Mouse (Mus musculus): ENCODE measurements around the gene Fancc. TPM values are rescaled to one million over a fixed set of nuclear protein-coding genes. Genes with fewer than 3 reads are reported as not detected.

The Fancc gene
- polyA plus RNA-seq, 1 experiment from 2014 or later, result 16.6 TPM

DNA sequence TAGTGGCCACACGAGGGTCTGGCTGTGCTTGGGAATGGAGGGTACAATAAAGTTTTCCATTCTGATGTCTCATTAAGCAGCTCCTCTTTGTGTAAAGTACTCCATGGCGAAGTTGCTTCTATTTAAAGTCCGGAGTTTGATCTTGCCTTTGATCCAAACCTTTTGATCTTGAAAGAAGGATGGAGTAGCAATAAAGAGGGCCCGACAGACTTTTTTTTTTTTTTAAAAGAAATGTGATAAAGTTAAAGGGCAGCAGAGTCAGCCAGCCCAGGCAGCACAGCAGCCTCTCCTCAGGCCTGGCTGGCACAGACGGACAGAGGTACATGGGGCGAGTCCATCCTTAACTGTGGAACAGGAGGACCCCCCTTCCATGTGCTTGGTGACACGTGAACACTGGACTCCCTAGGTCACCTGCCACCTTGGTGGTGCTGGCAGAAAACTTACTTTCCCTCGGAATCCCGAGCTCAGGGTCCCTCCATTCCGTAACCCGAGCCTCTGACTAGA is 257.7 kb downstream of the Fancc start:
- 3% methylated on average over 11 of the region's 11 CpGs for WGBS
- Histone ChIP-seq H3K4me1 (ENCODE audit: control insufficient read depth, insufficient read depth, low read length) (peaks cover 33% of the 10 kb centered on the region), H3K4me2 (ENCODE audit: low read depth, low read length) (peak overlapping the region; percentile 85), H3K27ac (ENCODE audit: low read length) (peak overlapping the region; percentile 99), H3K9me3 (replicated peaks; ENCODE audit: control insufficient read depth, low read length) (no peaks in the 10 kb centered on the region), H3K27me3 (ENCODE audit: control insufficient read depth, insufficient read depth, low read length) (no peaks in the 10 kb centered on the region), H3K36me3 (ENCODE audit: control insufficient read depth, insufficient read depth) (no peaks in the 10 kb centered on the region), H3K9ac (ENCODE audit: low read length) (peak overlapping the region; percentile 98), H3K4me3 (ENCODE audit: low read length) (peak overlapping the region; percentile 97)
- peak; percentile 21 for ATAC-seq (replicated peaks; ENCODE audit: extremely low read depth, insufficient read depth, low FRiP score)

DNA sequence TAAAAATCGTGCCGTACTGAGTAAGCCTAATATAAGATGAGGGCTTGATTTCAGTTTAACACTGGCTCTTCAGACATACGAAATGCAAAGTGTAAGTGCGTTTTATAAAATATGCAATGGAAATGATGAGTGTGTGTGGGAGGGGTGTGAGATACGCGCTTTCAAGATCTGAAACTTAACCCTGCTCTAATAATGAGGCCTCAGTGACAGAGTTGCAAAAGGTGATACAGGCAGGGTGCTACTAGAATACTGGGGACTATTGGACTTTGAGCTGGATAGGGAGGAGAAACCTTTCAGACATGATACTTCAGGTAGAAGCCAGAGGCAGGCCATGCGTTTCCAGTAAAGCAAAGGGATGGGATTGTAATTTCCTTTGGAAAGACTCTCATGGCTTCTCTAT is 259.0 kb downstream of the Fancc start:
- Histone ChIP-seq H3K4me2 (ENCODE audit: low read depth, low read length) (no peak overlapping the region), H3K4me3 (ENCODE audit: low read length) (no peak overlapping the region), H3K27me3 (ENCODE audit: control insufficient read depth, insufficient read depth, low read length) (no peaks in the 10 kb centered on the region), H3K4me1 (ENCODE audit: control insufficient read depth, insufficient read depth, low read length) (peaks cover 24% of the 10 kb centered on the region), H3K9me3 (replicated peaks; ENCODE audit: control insufficient read depth, low read length) (no peaks in the 10 kb centered on the region), H3K9ac (ENCODE audit: low read length) (no peak overlapping the region), H3K27ac (ENCODE audit: low read length) (no peak overlapping the region; the same call in 1 of the 2 replicates), H3K36me3 (ENCODE audit: control insufficient read depth, insufficient read depth) (no peaks in the 10 kb centered on the region)
- 89% methylated on average over 7 of the region's 7 CpGs for WGBS
- no peak for ATAC-seq (replicated peaks; ENCODE audit: extremely low read depth, insufficient read depth, low FRiP score)

DNA sequence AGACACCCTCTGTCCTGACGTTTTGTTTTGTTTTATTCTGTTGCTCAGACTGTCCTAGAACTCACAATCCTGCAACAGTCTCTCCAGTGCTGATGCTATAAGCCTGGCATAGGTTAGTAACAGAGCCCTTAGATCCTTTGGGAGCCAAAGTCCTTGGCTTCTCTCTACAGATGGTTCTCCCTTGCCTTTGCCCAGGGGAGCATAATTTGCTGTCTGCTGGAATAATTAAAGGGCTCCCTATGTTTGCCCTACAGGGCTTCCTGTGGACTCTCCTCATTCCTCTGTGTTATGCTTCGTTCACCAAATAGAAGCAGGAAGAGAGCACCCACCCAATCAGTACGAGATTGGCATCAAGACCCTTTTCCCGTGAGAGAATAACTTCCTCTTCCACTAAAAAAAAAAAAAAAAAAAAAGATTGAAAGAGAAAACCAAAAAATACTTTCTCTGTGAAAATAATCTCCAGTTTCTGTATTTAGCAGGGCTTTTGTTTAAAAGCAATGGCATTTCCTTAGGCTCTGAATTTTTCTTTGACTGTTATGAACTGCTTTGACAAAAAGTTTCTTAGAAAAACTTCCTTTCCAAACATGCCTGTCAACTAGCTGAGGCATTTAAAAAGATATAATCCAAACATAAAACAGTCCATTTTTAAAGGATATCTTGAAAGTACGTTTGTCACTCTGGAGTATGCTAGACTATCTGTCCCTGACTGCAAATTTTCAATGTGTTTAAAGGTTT is 260.8 kb downstream of the Fancc start:
- Histone ChIP-seq H3K9me3 (replicated peaks; ENCODE audit: control insufficient read depth, low read length) (no peaks in the 10 kb centered on the region), H3K27me3 (ENCODE audit: control insufficient read depth, insufficient read depth, low read length) (no peaks in the 10 kb centered on the region), H3K27ac (ENCODE audit: low read length) (no peak overlapping the region), H3K4me2 (ENCODE audit: low read depth, low read length) (no peak overlapping the region), H3K9ac (ENCODE audit: low read length) (no peak overlapping the region), H3K4me1 (ENCODE audit: control insufficient read depth, insufficient read depth, low read length) (peaks cover 15% of the 10 kb centered on the region), H3K4me3 (ENCODE audit: low read length) (no peak overlapping the region), H3K36me3 (ENCODE audit: control insufficient read depth, insufficient read depth) (no peaks in the 10 kb centered on the region)
- 44% methylated on average over 5 of the region's 5 CpGs for WGBS
- no peak for ATAC-seq (replicated peaks; ENCODE audit: extremely low read depth, insufficient read depth, low FRiP score)

DNA sequence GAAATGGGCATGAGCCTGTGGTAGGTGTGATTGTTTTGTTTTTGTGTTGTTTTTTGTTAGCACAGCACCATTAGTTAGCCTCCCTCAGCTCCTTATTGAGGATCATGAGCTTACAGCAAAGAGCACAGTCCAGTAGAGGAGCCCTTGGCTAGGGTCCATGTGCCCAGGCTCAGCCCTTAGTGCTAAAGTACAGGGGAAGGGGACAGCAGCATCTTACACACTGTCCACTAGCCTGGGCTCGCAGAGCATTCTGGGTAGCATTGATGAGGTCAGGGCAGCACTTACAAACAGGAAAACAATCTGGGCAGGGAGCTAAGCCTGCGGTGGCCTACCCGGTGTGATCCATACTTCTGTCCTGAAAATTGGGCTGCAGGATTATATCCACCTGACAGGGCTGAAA is 261.5 kb downstream of the Fancc start:
- no peak for ATAC-seq (replicated peaks; ENCODE audit: extremely low read depth, insufficient read depth, low FRiP score)
- Histone ChIP-seq H3K27ac (ENCODE audit: low read length) (no peak overlapping the region), H3K4me2 (ENCODE audit: low read depth, low read length) (no peak overlapping the region), H3K4me1 (ENCODE audit: control insufficient read depth, insufficient read depth, low read length) (peaks cover 18% of the 10 kb centered on the region), H3K9me3 (replicated peaks; ENCODE audit: control insufficient read depth, low read length) (no peaks in the 10 kb centered on the region), H3K27me3 (ENCODE audit: control insufficient read depth, insufficient read depth, low read length) (no peaks in the 10 kb centered on the region), H3K4me3 (ENCODE audit: low read length) (no peak overlapping the region), H3K36me3 (ENCODE audit: control insufficient read depth, insufficient read depth) (no peaks in the 10 kb centered on the region), H3K9ac (ENCODE audit: low read length) (no peak overlapping the region)
- 72% methylated on average over 3 of the region's 3 CpGs for WGBS

MicroRNAs within 50 kb of the gene (microRNA counts, 519-probe panel; counts per million panel counts)
- microRNA mmu-miR-23b (3,319 counts per million, percentile 86 among the panel's probes with 10 or more counts), microRNA mmu-miR-24 (3,172 counts per million, percentile 83 among the panel's probes with 10 or more counts), microRNA mmu-miR-27b (2,646 counts per million, percentile 66 among the panel's probes with 10 or more counts)

Small RNAs within 50 kb of the gene (microRNA-seq; reads per million reads assigned to microRNA genes)
- gene Mir23b (23,209 reads per million, percentile 98 among the genes with 10 or more reads in this experiment), gene Mir24-1 (not detected), gene Mir27b (1,784 reads per million, percentile 83 among the genes with 10 or more reads in this experiment), gene Mir3074-1 (not detected)

Other genes starting within 250 kb of the Fancc start
- gene Ptch1, start 76.3 kb upstream of the Fancc start, polyA plus RNA-seq (2015; fragmentation: Nextera tagmentation; extraction: Ambion mirVana), result 5.6 and 7.9 TPM in 2 replicates

Measured in heart, embryonic 16.5 days (tissue).